Mouse (Mus musculus): ENCODE results near the gene Mum1l1. TPM values are rescaled to one million over a fixed set of nuclear protein-coding genes. Genes with fewer than 3 reads are reported as not detected.
"Not testable (repeated sequence)": the region's sequence is repeated elsewhere in the genome, so short reads cannot be mapped to it uniquely, and the experiment has no call there.

Gene Mum1l1
- 1.6 and 1.7 TPM in 2 replicates for polyA plus RNA-seq (2015; fragmentation: Nextera tagmentation; extraction: Ambion mirVana)

- Histone ChIP-seq H3K9me3 (ENCODE audit: low read length) (no peaks in the 10 kb centered on the region), H3K4me3 (ENCODE audit: low read depth, low read length) (peak within 1 kb of the TSS; percentile 50), H3K4me2 (ENCODE audit: low read depth, low read length) (peak within 1 kb of the TSS; percentile 72), H3K27me3 (ENCODE audit: insufficient read depth, low read length) (no peaks in the 10 kb centered on the region), H3K9ac (replicated peaks) (no peak within 1 kb of the TSS; the same call in 1 of the 2 replicates), H3K36me3 (replicated peaks; ENCODE audit: insufficient read depth, low read length) (no peaks in the 10 kb centered on the region), H3K4me1 (ENCODE audit: insufficient read depth) (no peaks in the 10 kb centered on the region), H3K27ac (ENCODE audit: low read depth) (no peak within 1 kb of the TSS)
- TF ChIP-seq CTCF (IDR thresholded peaks at IDR 0.05; ENCODE audit: low read depth) (no peak), EP300 (IDR thresholded peaks at IDR 0.05; ENCODE audit: low read depth) (no peak)
- ATAC-seq (peak; percentile 77), DNase-seq (peak; percentile 74)
- 21% methylated on average over 24 of the region's 31 CpGs for WGBS (ENCODE audit: insufficient replicate concordance)
Measured at GRCm38 (mm10) chrX:139209829-139210225, at the start of gene Mum1l1. Mum1l1 (plus strand) TSS chrX:139210042.

DNA sequence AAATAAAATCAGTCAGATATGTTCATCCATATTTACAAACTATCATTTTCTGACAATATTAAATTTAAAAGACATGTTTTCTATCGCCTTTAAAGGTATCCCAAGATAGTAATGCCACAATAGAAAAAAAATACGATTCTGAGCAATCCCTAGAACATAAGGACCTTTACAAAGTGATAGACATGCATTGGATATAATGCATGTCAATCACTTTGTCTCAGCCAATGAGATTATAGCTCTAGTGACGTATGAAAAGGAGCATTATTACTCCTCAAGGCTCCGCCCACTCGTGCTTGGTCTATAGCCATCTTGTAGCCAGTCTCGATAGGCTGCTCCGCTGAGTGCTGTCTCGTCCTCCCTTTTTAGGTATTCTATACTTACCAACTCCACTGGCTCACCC, 30.9 kb upstream of the Mum1l1 start, which contains the start of gene 4933428M09Rik:
4933428M09Rik (plus strand) TSS at position 301 of the 400 bp plus-strand sequence.
- ATAC-seq: no peak
- Histone ChIP-seq H3K4me2 (ENCODE audit: low read depth, low read length) (no peak within 1 kb of the TSS), H3K27me3 (ENCODE audit: insufficient read depth, low read length) (no peaks in the 10 kb centered on the region), H3K27ac (ENCODE audit: low read depth) (no peak within 1 kb of the TSS), H3K4me1 (ENCODE audit: insufficient read depth) (no peaks in the 10 kb centered on the region), H3K9ac (replicated peaks) (no peak within 1 kb of the TSS), H3K36me3 (replicated peaks; ENCODE audit: insufficient read depth, low read length) (no peaks in the 10 kb centered on the region), H3K4me3 (ENCODE audit: low read depth, low read length) (no peak within 1 kb of the TSS), H3K9me3 (ENCODE audit: low read length) (no peaks in the 10 kb centered on the region)
- 81% methylated on average over 8 of the region's 8 CpGs for WGBS (ENCODE audit: insufficient replicate concordance)
- no peak for DNase-seq
- TF ChIP-seq CTCF (IDR thresholded peaks at IDR 0.05; ENCODE audit: low read depth): no peak

DNA sequence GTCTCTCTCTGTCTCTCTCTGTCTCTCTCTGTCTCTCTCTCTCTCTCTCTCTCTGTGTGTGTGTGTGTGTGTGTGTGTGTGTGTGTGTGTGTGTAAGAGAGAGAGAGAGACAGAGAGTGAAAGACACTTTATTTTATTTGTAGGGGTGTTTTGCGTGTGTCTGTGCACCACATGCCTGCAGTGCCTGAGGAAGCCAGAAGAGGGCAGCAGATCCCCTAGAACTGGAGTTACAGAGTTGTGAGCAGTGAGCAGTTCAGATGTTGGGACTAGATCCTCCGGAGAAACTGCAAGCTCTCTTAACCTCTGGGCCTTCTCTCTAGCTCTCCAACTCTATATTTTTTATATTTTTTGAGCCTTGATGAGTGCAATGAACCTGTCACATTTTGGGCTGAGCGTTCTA, 18.3 kb upstream of the Mum1l1 start:
- H3K4me1 ChIP-seq (ENCODE audit: insufficient read depth); H3K4me2 ChIP-seq (ENCODE audit: low read depth, low read length); H3K9ac ChIP-seq (replicated peaks); H3K36me3 ChIP-seq (replicated peaks; ENCODE audit: insufficient read depth, low read length); ATAC-seq; H3K9me3 ChIP-seq (ENCODE audit: low read length); H3K27me3 ChIP-seq (ENCODE audit: insufficient read depth, low read length); H3K4me3 ChIP-seq (ENCODE audit: low read depth, low read length); H3K27ac ChIP-seq (ENCODE audit: low read depth): not testable (repeated sequence)
- peak; percentile 51 for TF ChIP-seq CTCF (IDR thresholded peaks at IDR 0.05; ENCODE audit: low read depth)
- 71% methylated on average over 3 of the region's 3 CpGs for WGBS (ENCODE audit: insufficient replicate concordance)
- DNase-seq: peak; percentile 12

DNA sequence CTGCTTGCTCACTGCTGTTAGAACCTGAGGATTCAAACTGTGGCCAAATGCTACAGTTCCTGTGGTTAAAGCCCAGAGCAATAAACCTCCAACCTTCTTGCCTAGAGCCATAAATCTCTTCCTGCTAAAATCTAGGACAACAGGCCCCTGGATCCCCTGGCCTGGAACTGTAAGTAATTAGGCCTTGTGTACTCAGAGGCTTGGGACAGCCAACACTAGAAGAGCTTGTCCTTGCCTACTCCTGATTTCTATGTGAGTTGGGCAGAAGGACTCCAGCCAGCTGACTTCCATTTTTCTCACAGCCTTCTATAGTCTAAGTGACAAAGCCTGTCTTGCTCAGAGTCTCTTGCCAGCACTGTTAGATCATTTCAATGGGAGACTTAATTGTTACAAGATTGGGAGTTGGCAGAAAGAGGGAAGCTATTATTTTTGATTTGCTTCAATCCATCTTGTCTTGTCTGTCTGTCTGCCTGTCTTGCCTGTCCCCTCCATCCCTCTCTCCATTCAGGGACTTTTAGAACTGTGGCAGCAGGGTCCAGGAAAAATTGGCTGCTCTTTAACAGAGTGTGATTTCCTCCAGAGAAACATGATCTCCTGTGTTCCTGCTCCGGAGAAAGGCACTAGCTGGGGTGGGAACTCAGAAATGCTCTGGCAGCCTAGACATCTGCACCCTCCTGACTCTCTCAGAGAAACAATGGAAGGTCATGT, 15.1 kb upstream of the Mum1l1 start:
- no peak overlapping the region for H3K4me3 ChIP-seq (ENCODE audit: low read depth, low read length)
- no peaks in the 10 kb centered on the region for H3K9me3 ChIP-seq (ENCODE audit: low read length)
- no peak for ATAC-seq
- no peak overlapping the region for H3K9ac ChIP-seq (replicated peaks)
- H3K4me1 ChIP-seq (ENCODE audit: insufficient read depth): no peaks in the 10 kb centered on the region
- no peak overlapping the region for H3K4me2 ChIP-seq (ENCODE audit: low read depth, low read length)
- DNase-seq: no peak
- no peaks in the 10 kb centered on the region; the same call in 1 of the 2 replicates for H3K27me3 ChIP-seq (ENCODE audit: insufficient read depth, low read length)
- no peak for TF ChIP-seq EP300 (IDR thresholded peaks at IDR 0.05; ENCODE audit: low read depth)
- TF ChIP-seq CTCF (IDR thresholded peaks at IDR 0.05; ENCODE audit: low read depth): no peak
- no peak overlapping the region for H3K27ac ChIP-seq (ENCODE audit: low read depth)
- 52% methylated on average over 1 of the region's 1 CpGs for WGBS (ENCODE audit: insufficient replicate concordance)
- H3K36me3 ChIP-seq (replicated peaks; ENCODE audit: insufficient read depth, low read length): no peaks in the 10 kb centered on the region

DNA sequence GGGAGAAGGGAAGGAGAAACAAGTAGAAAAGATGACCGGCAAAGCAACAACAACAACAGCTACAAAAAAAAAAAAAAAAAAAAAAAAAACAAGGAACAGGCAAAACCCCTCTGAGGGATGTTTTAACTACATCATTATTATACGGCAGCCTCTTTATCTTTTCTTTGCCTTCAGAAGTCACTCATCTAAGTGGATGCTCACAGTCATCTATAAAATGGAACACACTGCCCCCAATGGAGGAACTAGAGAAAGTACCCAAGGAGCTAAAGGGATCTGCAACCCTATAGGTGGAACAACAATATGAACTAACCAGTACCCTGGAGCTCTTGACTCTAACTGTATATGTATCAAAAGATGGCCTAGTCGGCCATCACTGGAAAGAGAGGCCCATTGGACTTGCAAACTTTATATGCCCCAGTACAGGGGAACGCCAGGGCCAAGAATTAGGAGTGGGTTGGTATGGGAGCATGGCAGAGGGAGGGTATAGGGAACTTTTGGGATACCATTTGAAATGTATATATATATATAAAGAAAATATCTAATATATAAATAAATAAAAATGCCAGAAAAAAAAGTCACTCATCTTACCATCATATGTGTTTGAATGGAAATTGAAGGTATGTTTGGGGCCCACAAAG, 532 bp upstream of the Mum1l1 start:
- not testable (repeated sequence) for H3K4me3 ChIP-seq (ENCODE audit: low read depth, low read length); H3K4me2 ChIP-seq (ENCODE audit: low read depth, low read length)
- WGBS (ENCODE audit: insufficient replicate concordance): 73% methylated on average over 4 of the region's 4 CpGs

GRCm38 (mm10) chrX:139214765-139215164, 4.9 kb downstream of the Mum1l1 start:
- Histone ChIP-seq H3K27ac (ENCODE audit: low read depth) (no peak overlapping the region), H3K9ac (replicated peaks) (no peak overlapping the region), H3K4me1 (ENCODE audit: insufficient read depth) (no peaks in the 10 kb centered on the region), H3K9me3 (ENCODE audit: low read length) (no peaks in the 10 kb centered on the region), H3K4me2 (ENCODE audit: low read depth, low read length) (no peak overlapping the region), H3K27me3 (ENCODE audit: insufficient read depth, low read length) (no peaks in the 10 kb centered on the region), H3K36me3 (replicated peaks; ENCODE audit: insufficient read depth, low read length) (no peaks in the 10 kb centered on the region), H3K4me3 (ENCODE audit: low read depth, low read length) (no peak overlapping the region)
- no peak for ATAC-seq
- no peak for TF ChIP-seq CTCF (IDR thresholded peaks at IDR 0.05; ENCODE audit: low read depth)
- TF ChIP-seq EP300 (IDR thresholded peaks at IDR 0.05; ENCODE audit: low read depth): no peak
- DNase-seq: no peak
- WGBS (ENCODE audit: insufficient replicate concordance): 51% methylated on average over 4 of the region's 4 CpGs

More for the DNA sequence above, 532 bp upstream of the Mum1l1 start:
- not testable (repeated sequence) for H3K27me3 ChIP-seq (ENCODE audit: insufficient read depth, low read length); H3K27ac ChIP-seq (ENCODE audit: low read depth); H3K36me3 ChIP-seq (replicated peaks; ENCODE audit: insufficient read depth, low read length); H3K9me3 ChIP-seq (ENCODE audit: low read length); DNase-seq; H3K9ac ChIP-seq (replicated peaks); ATAC-seq; H3K4me1 ChIP-seq (ENCODE audit: insufficient read depth)

All from liver, postnatal 0 days (tissue).